Mouse (Mus musculus) thymus, adult 2 months (tissue): ENCODE data around the gene Pla2g2c.

Experiments
- CTCF ChIP-seq: fragments of 200-500 bp; IDR thresholded peaks from 2 replicates; pipeline ENCODE4 v1.5.1; 2012; ENCODE audit warnings: mild to moderate bottlenecking, control low read depth, low read length, moderate library complexity, borderline replicate concordance; ENCODE audit not compliant: control insufficient read depth, poor library complexity, insufficient read depth; ENCODE audit errors: extremely low read depth
- POLR2A ChIP-seq: fragments of 200-500 bp; IDR thresholded peaks from 2 replicates; pipeline ENCODE4 v1.6.1; 2012; ENCODE audit warnings: mild to moderate bottlenecking, low read length, control low read depth, moderate library complexity; ENCODE audit not compliant: control insufficient read depth, poor library complexity, insufficient read depth; ENCODE audit errors: extremely low read depth

- TF ChIP-seq POLR2A = no peak
- no peak for TF ChIP-seq CTCF
Measured at GRCm38 (mm10) chr4:138689094-138689512, 35.5 kb upstream of the Pla2g2c start.
